Mouse (Mus musculus) hindbrain, embryonic 14.5 days (tissue): ENCODE data around the gene Nceh1. TPM values are rescaled to one million over a fixed set of nuclear protein-coding genes. Genes with fewer than 3 reads are reported as not detected.
"Not testable (repeated sequence)": the region's sequence is repeated elsewhere in the genome, so short reads cannot be mapped to it uniquely, and the experiment has no call there.

Experiments
- ATAC-seq: fragments of 200-750 bp; cut with Nextera tagmentation; 2 replicates; pipeline ENCODE4 v1.8.0; 2017; ENCODE audit warnings: moderate number of reproducible peaks, mild to moderate bottlenecking, moderate TSS enrichment, moderate library complexity; ENCODE audit not compliant: low FRiP score
- DNase-seq: peaks from one replicate; pipeline ENCODE4 v3.0.0-alpha.2; 2015; ENCODE audit warnings: low spot score
- H3K27ac ChIP-seq: fragments of 300-500 bp; sonication (generic); 2 replicates; pipeline ENCODE4 v1.5.1; 2014; ENCODE audit warnings: mild to moderate bottlenecking, moderate library complexity
- H3K27me3 ChIP-seq: fragments of 300-500 bp; sonication (generic); 2 replicates; pipeline ENCODE4 v1.6.1; 2014; ENCODE audit warnings: mild to moderate bottlenecking, low read length, mixed read lengths; ENCODE audit not compliant: control insufficient read depth, insufficient read depth
- H3K36me3 ChIP-seq: fragments of 300-500 bp; sonication (generic); replicated peaks from 2 replicates; pipeline ENCODE4 v1.6.1; 2014; ENCODE audit not compliant: control insufficient read depth, insufficient read depth
- H3K4me1 ChIP-seq: fragments of 300-500 bp; sonication (generic); replicated peaks from 2 replicates; pipeline ENCODE4 v1.6.1; 2014; ENCODE audit warnings: antibody characterized with exemption, low read length, mixed read lengths; ENCODE audit not compliant: control insufficient read depth, insufficient read depth
- H3K4me2 ChIP-seq: fragments of 300-500 bp; sonication (generic); replicated peaks from 2 replicates; pipeline ENCODE4 v1.6.1; 2014; ENCODE audit warnings: mild to moderate bottlenecking, moderate library complexity
- H3K4me3 ChIP-seq: fragments of 300-500 bp; sonication (generic); replicated peaks from 2 replicates; pipeline ENCODE4 v1.5.1; 2014; ENCODE audit warnings: mild to moderate bottlenecking, low read length
- H3K9ac ChIP-seq: fragments of 300-500 bp; sonication (generic); 2 replicates; pipeline ENCODE4 v1.6.1; 2014
- H3K9me3 ChIP-seq: fragments of 300-500 bp; sonication (generic); 2 replicates; pipeline ENCODE4 v1.6.1; 2016; ENCODE audit warnings: low read length; ENCODE audit not compliant: control insufficient read depth
- WGBS: fragments of 180-500 bp; shearing (Covaris S2); extraction: QIAGEN DNeasy Blood & Tissue Kit; methylation state at CpG from one replicate; pipeline ENCODE4 v1.1.7; 2014; 5-methylcytosine and 5-hydroxymethylcytosine counted together
- polyA plus RNA-seq: library from polyadenylated mRNA; unstranded; fragments of >200 nt; fragmentation: Nextera tagmentation; extraction: Ambion mirVana; gene quantifications from 2 replicates; pipeline ENCODE4 v1.2.1, GENCODE M21; 2014

Gene Nceh1
- polyA plus RNA-seq, 1 experiment from 2014 or later: 11.5 TPM

DNA sequence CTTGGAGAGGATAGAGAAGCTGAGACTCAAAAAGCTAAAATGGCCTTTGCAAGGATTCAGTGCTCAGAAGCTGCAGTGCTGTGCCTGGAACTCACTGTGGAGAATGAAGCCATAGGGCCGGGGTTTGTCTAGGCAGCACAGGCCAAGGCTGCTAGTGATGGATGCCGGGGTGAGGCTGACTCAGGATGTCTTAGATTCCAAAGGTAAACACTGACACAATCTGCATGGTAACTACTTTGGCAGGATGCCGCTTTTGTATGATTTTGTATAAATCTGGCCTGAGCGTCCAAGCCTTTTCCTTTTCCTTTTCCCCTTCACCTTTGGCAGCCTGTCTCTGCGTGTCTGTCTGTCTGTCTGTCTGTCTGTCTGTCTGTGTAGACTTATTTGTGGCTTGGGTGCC is 84.6 kb downstream of the Nceh1 start:
- DNase-seq: no peak
- Histone ChIP-seq H3K4me1 (no peaks in the 10 kb centered on the region), H3K27me3 (no peaks in the 10 kb centered on the region), H3K9ac (no peak overlapping the region), H3K9me3 (no peaks in the 10 kb centered on the region), H3K36me3 (no peaks in the 10 kb centered on the region), H3K4me3 (no peak overlapping the region), H3K4me2 (no peak overlapping the region), H3K27ac (no peak overlapping the region)
- 88% methylated on average over 5 of the region's 5 CpGs for WGBS
- no peak for ATAC-seq

DNA sequence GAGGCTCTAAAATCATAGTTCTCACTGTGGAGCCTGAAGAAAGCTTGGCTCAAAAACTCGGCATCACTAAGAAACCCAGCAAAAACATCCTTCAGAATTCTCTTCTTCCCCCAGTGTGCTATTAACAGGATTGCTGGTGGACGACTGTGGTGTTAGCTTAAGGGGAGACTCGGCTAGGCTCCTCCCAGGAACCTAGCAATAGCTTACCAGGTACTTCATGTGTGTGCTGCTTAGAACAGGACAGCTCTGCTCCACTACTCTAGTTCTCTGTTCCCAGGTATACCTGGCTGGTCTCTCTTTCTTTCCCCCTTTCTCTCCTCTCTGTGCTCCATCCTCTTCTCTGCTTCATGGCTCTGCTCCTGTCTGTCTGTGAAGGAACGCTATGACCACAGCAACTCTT is 85.1 kb downstream of the Nceh1 start:
- Histone ChIP-seq H3K4me2 (no peak overlapping the region), H3K4me1 (no peaks in the 10 kb centered on the region), H3K4me3 (no peak overlapping the region), H3K27ac (no peak overlapping the region), H3K9me3 (no peaks in the 10 kb centered on the region), H3K9ac (no peak overlapping the region), H3K27me3 (no peaks in the 10 kb centered on the region), H3K36me3 (no peaks in the 10 kb centered on the region)
- 72% methylated on average over 4 of the region's 4 CpGs for WGBS
- DNase-seq (no peak), ATAC-seq (no peak)

DNA sequence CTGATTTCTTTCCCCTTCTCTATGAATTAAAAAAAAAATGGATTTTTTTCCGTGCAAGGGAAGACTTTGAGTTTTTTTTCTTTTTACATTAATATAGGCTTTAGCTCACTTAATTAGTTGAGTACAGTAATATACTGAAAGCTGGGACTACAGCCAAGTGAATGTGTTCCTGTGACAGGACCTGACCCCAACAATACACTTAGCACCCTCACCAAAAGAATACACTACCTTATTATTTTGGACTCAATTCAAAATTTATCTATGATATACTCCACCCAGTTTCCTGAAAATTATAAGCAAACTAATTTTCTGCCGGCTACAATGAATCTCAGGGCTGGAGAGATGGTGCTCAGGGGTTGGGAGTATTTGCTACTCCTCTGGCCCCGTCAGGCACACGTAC is 86.4 kb downstream of the Nceh1 start:
- Histone ChIP-seq H3K9me3 (no peaks in the 10 kb centered on the region), H3K27ac (no peak overlapping the region), H3K27me3 (no peaks in the 10 kb centered on the region), H3K9ac (no peak overlapping the region), H3K4me2 (no peak overlapping the region), H3K36me3 (no peaks in the 10 kb centered on the region), H3K4me1 (no peaks in the 10 kb centered on the region), H3K4me3 (no peak overlapping the region)
- 84% methylated on average over 4 of the region's 4 CpGs for WGBS
- no peak for DNase-seq
- ATAC-seq: no peak

DNA sequence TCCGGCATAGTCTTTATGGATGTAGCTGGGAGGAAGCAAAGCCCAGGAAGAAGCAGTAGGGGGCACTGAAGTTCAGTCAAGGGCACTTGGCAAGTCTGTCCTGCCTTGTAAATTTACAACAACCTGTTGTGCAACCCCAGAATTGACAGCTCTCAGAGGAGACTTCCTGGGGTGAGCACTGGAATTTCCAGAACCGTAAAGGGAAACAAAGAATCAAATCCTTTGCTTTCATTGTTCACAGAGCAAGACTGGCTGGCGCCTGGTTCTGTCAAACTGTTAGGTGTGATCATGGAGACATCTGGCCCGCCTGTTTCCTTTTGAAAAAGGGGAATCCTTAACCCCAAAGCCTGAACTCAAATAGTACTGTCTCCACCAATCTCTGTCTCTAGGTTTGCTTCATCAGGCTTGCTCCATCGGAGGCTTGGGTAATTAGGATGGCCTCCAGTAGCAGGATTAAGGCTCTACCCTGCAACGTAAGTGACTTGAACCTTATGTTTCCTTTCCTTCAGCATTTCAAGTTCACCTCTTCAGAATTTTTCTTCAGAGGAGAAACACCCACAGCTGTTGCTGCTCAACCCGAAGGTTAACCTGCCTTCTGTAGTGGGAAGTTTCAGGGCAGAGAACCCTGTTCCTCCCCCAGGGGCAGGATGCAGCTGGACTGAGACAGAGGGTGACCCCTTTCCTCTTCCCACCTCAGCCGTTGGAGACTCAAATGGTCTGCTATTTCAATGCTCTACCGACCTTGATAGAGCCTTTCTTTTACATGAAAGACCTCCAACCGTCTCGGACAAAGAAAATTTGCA is 87.6 kb downstream of the Nceh1 start:
- DNase-seq: no peak
- 41% methylated on average over 11 of the region's 11 CpGs for WGBS

DNA sequence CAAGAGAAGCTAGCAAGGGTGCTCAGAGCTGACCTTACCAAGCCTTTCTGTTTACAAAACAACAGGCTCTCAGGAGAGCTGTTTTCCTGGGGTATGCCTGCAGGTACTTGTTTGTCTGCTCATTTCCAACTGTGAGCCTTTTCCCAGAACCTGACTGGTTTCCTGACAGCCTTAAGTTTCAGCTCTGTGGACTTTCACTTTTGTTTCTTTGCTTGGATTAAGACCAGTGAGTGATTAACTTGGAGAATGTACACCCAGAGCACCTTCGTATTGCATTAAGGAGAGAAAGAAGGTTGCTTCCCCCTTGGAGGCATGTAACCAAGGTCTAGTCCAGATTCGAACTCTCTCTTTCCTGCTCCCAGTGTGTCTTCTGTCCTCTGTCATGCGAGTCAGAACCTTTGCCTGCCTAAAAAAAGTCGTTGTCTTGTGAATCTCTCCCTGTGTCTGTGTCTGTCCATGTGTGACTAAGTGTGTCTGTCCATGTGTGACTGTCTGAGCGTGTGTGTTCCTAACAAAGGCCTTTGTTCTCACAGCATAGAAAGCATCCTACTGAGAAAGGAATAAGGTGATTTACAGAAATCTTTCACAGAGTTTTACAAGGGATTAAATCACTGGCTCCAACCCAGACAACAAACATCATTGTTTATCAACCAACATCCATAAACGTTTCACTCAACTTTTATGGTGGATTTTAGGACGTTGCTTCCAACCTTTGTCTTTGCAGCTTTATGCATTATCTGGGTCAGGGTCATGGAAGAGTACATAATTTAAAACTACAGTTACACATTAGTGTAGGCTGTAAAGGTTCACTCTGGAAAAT is 90.4 kb downstream of the Nceh1 start:
- no peaks in the 10 kb centered on the region for H3K27me3 ChIP-seq
- H3K36me3 ChIP-seq: no peaks in the 10 kb centered on the region
- no peak overlapping the region for H3K27ac ChIP-seq
- ATAC-seq (no peak), DNase-seq (no peak)
- H3K4me2 ChIP-seq: no peak overlapping the region
- no peak overlapping the region for H3K9ac ChIP-seq
- H3K4me1 ChIP-seq: no peaks in the 10 kb centered on the region
- no peaks in the 10 kb centered on the region for H3K9me3 ChIP-seq
- no peak overlapping the region for H3K4me3 ChIP-seq
- 18% methylated on average over 7 of the region's 7 CpGs for WGBS

More for the DNA sequence above, 87.6 kb downstream of the Nceh1 start:
- H3K4me3 ChIP-seq: no peak overlapping the region
- no peak for ATAC-seq
- H3K27me3 ChIP-seq: no peaks in the 10 kb centered on the region
- H3K27ac ChIP-seq: no peak overlapping the region
- H3K4me2 ChIP-seq: no peak overlapping the region
- no peaks in the 10 kb centered on the region for H3K4me1 ChIP-seq
- no peaks in the 10 kb centered on the region for H3K9me3 ChIP-seq
- no peak overlapping the region for H3K9ac ChIP-seq
- H3K36me3 ChIP-seq: no peaks in the 10 kb centered on the region

DNA sequence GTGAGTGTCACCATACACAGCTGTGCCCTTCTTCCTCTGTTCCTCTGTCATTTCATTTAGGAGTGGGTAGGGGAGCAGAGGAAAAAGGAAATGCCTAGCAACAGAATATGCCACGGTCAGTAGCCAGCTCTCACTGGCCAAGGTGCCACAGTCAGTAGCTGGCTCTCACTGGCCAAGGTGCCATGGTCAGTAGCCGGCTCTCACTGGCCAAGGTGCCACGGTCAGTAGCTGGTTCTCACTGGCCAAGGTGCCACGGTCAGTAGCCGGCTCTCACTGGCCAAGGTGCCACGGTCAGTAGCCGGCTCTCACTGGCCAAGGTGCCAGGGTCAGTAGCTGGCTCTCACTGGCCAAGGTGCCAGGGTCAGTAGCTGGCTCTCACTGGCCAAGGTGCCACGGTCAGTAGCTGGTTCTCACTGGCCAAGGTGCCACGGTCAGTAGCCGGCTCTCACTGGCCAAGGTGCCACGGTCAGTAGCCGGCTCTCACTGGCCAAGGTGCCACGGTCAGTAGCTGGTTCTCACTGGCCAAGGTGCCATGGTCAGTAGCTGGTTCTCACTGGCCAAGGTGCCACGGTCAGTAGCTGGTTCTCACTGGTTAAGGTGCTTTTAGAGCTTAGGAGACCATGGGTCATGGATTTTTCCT is 96.6 kb downstream of the Nceh1 start:
- H3K9me3 ChIP-seq, H3K4me1 ChIP-seq, H3K9ac ChIP-seq, H3K27ac ChIP-seq, H3K36me3 ChIP-seq, ATAC-seq, H3K4me3 ChIP-seq, H3K4me2 ChIP-seq, H3K27me3 ChIP-seq, DNase-seq: not testable (repeated sequence)
- WGBS: 98% methylated on average over 11 of the region's 14 CpGs

DNA sequence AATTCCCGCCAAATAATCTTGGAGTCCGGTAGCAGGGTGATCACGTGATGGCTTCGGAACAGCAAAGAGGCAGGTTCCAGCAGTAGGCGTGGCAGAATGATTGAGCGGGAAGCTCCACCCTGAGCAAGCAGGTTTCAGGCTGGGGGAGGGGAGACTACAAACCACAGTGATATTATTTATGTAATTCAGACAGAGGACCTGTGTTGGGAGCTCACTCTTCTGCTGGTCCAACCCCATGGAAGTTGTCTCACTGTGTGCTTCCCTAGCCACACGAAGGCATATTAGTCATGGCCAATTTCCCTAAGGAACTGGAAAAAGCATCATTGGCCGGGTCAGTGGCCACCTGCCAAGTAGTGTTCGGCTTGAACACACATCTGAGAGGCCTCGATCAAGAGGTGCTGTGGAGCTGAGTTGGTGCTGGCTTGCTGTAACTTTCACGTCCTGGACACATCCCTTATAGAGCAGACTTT is 97.5 kb downstream of the Nceh1 start:
- ATAC-seq (no peak), DNase-seq (no peak)
- Histone ChIP-seq H3K27me3 (no peaks in the 10 kb centered on the region), H3K4me2 (no peak overlapping the region), H3K4me3 (no peak overlapping the region), H3K4me1 (peaks cover 10% of the 10 kb centered on the region; the same call in 1 of the 2 replicates), H3K9ac (no peak overlapping the region), H3K36me3 (no peaks in the 10 kb centered on the region), H3K9me3 (no peaks in the 10 kb centered on the region), H3K27ac (no peak overlapping the region)
- WGBS: 61% methylated on average over 11 of the region's 11 CpGs

DNA sequence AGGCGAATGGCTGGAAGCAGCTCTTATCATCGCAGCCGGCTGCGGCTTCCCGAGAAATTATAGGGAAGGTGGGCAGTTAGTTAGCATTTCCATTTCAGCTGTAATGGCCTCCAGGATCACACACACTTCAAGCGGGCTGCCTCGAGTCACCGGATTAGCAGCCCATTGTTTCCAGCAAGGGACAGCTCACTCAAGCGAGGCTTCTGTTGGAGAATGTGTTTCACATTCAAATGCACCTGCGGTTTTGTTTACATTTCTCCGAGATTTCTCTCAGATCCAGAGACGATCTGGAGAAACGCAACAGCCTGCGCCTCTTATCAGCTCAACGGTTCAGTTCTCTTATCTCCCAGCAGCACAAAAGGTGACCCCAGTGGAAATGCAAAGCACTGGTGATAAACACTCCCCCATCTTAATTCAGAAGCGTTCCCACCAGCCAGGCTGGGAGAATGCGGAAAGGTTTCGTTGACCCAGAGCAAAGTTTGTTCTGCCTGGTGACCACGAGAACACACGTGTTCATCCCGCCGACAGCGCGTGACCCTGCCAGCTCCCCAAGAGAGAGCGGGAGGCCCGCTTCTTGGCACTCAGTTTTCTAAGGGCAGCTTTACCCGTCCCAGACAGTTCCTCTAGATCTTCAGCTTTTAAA is 100.4 kb downstream of the Nceh1 start:
- Histone ChIP-seq H3K9me3 (no peaks in the 10 kb centered on the region), H3K4me2 (peak overlapping the region; percentile 84), H3K27ac (peak overlapping the region; percentile 3), H3K4me1 (peaks cover 10% of the 10 kb centered on the region; the same call in 1 of the 2 replicates), H3K4me3 (peak overlapping the region; percentile 34), H3K36me3 (no peaks in the 10 kb centered on the region), H3K9ac (peak overlapping the region; percentile 31), H3K27me3 (no peaks in the 10 kb centered on the region)
- DNase-seq (peak; percentile 37), ATAC-seq (peak; percentile 61; the same call in 1 of the 2 replicates)
- 1% methylated on average over 27 of the region's 27 CpGs for WGBS
